Mouse (Mus musculus) heart, postnatal 0 days (tissue): ENCODE results near the gene Snhg11. TPM values are rescaled to one million over a fixed set of nuclear protein-coding genes. Genes with fewer than 3 reads are reported as not detected.
A peak's percentile ranks its signal among the peaks of the same experiment; 100 is the strongest.

Source experiments
- ATAC-seq: fragments of 200-750 bp; cut with Nextera tagmentation; 2 replicates; pipeline ENCODE4 v1.8.0; 2017; ENCODE audit warnings: low read depth, moderate number of reproducible peaks, moderate library complexity; ENCODE audit not compliant: insufficient read depth
- DNase-seq: peaks from one replicate; pipeline ENCODE4 v3.0.0-alpha.2; 2016; ENCODE audit warnings: low spot score
- H3K27ac ChIP-seq: fragments of 300-500 bp; sonication (generic); 2 replicates; pipeline ENCODE4 v1.5.1; 2014; ENCODE audit warnings: low read depth, mild to moderate bottlenecking
- H3K27me3 ChIP-seq: fragments of 300-500 bp; sonication (generic); 2 replicates; pipeline ENCODE4 v1.6.1; 2014; ENCODE audit warnings: low read length, mixed read lengths; ENCODE audit not compliant: control insufficient read depth, insufficient read depth
- H3K36me3 ChIP-seq: fragments of 300-500 bp; sonication (generic); replicated peaks from 2 replicates; pipeline ENCODE4 v1.6.1; 2014; ENCODE audit warnings: low read length, mixed read lengths; ENCODE audit not compliant: control insufficient read depth, insufficient read depth
- H3K4me1 ChIP-seq: fragments of 300-500 bp; sonication (generic); 2 replicates; pipeline ENCODE4 v1.6.1; 2014; ENCODE audit warnings: antibody characterized with exemption; ENCODE audit not compliant: control insufficient read depth, insufficient read depth
- H3K4me2 ChIP-seq: fragments of 300-500 bp; sonication (generic); 2 replicates; pipeline ENCODE4 v1.6.1; 2014; ENCODE audit warnings: low read depth, mild to moderate bottlenecking, low read length, moderate library complexity
- H3K4me3 ChIP-seq: fragments of 300-500 bp; sonication (generic); 2 replicates; pipeline ENCODE4 v1.5.1; 2014; ENCODE audit warnings: low read depth, low read length
- H3K9ac ChIP-seq: fragments of 300-500 bp; sonication (generic); replicated peaks from 2 replicates; pipeline ENCODE4 v1.6.1; 2014; ENCODE audit warnings: low read depth, low read length, mixed read lengths
- H3K9me3 ChIP-seq: fragments of 300-500 bp; sonication (generic); replicated peaks from 2 replicates; pipeline ENCODE4 v1.6.1; 2016; ENCODE audit warnings: low read length; ENCODE audit not compliant: control insufficient read depth
- CTCF ChIP-seq: IDR thresholded peaks from 2 replicates; pipeline ENCODE4 v1.5.1; 2016; ENCODE audit warnings: antibody characterized with exemption, control low read depth, low read depth
- EP300 ChIP-seq: IDR thresholded peaks from 2 replicates; pipeline ENCODE4 v1.6.1; 2016; ENCODE audit warnings: antibody characterized with exemption, low read depth
- WGBS: fragments of 180-500 bp; shearing (Covaris S2); extraction: QIAGEN DNeasy Blood & Tissue Kit; methylation state at CpG from one replicate; pipeline ENCODE4 v1.1.7; 2014; 5-methylcytosine and 5-hydroxymethylcytosine counted together
- polyA plus RNA-seq: library from polyadenylated mRNA; unstranded; fragments of >200 nt; fragmentation: Nextera tagmentation; extraction: Ambion mirVana; gene quantifications from 2 replicates; pipeline ENCODE4 v1.2.1, GENCODE M21; 2015
- total RNA-seq: library from RNA; depleted of rRNA; stranded (reverse); fragments of >200 nt; gene quantifications from 2 replicates; pipeline ENCODE4 v1.2.3, GENCODE M21; 2014; ENCODE audit warnings: low replicate concordance; rRNA removed

Snhg11 gene
- total and polyA plus RNA-seq, 2 experiments from 2014 or later: 0.18 to 0.76 TPM

GRCm38 (mm10) chr2:158409595-158410021 lies 34.2 kb downstream of the Snhg11 start, which contains the start of gene Ralgapb:
Ralgapb (plus strand) TSS chr2:158409848.
- DNase-seq (peak; percentile 98), ATAC-seq (peak; percentile 91)
- Histone ChIP-seq H3K36me3 (no peaks in the 10 kb centered on the region), H3K27ac (peak within 1 kb of the TSS; percentile 86), H3K4me3 (peak within 1 kb of the TSS; percentile 93), H3K9me3 (no peaks in the 10 kb centered on the region), H3K4me2 (peak within 1 kb of the TSS; percentile 86), H3K4me1 (peaks cover 17% of the 10 kb centered on the region; the same call in 1 of the 2 replicates), H3K9ac (peak within 1 kb of the TSS; percentile 90), H3K27me3 (no peaks in the 10 kb centered on the region)
- under 1% methylated on average over 39 of the region's 46 CpGs for WGBS
- TF ChIP-seq CTCF (peak; percentile 52), EP300 (no peak)

- ATAC-seq (peak; percentile 26), DNase-seq (peak; percentile 7)
- Histone ChIP-seq H3K4me3 (peak overlapping the region; percentile 93), H3K27ac (peak overlapping the region; percentile 86), H3K4me2 (peak overlapping the region; percentile 86), H3K36me3 (no peaks in the 10 kb centered on the region), H3K4me1 (peaks cover 21% of the 10 kb centered on the region; the same call in 1 of the 2 replicates), H3K27me3 (no peaks in the 10 kb centered on the region), H3K9me3 (no peaks in the 10 kb centered on the region), H3K9ac (peak overlapping the region; percentile 90)
- TF ChIP-seq CTCF (no peak), EP300 (no peak)
- WGBS: 2% methylated on average over 50 of the region's 67 CpGs
Observed at GRCm38 (mm10) chr2:158410022-158411014, 34.9 kb downstream of the Snhg11 start.

- 40% methylated on average over 2 of the region's 2 CpGs for WGBS
- H3K9ac ChIP-seq: no peak overlapping the region
- no peaks in the 10 kb centered on the region for H3K36me3 ChIP-seq
Observed at GRCm38 (mm10) chr2:158413240-158413639, 37.8 kb downstream of the Snhg11 start.

GRCm38 (mm10) chr2:158415826-158416225 lies 40.4 kb downstream of the Snhg11 start:
- Histone ChIP-seq H3K9me3 (no peaks in the 10 kb centered on the region), H3K4me1 (peaks cover 16% of the 10 kb centered on the region; the same call in 1 of the 2 replicates), H3K27ac (no peak overlapping the region), H3K4me2 (no peak overlapping the region), H3K4me3 (no peak overlapping the region), H3K9ac (no peak overlapping the region), H3K27me3 (no peaks in the 10 kb centered on the region), H3K36me3 (no peaks in the 10 kb centered on the region)
- 86% methylated on average over 1 of the region's 1 CpGs for WGBS
- TF ChIP-seq CTCF (no peak), EP300 (no peak)
- no peak for ATAC-seq
- no peak for DNase-seq

More at GRCm38 (mm10) chr2:158413240-158413639, 37.8 kb downstream of the Snhg11 start:
- TF ChIP-seq EP300 (no peak), CTCF (no peak)
- Histone ChIP-seq H3K4me1 (peaks cover 23% of the 10 kb centered on the region; the same call in 1 of the 2 replicates), H3K4me2 (no peak overlapping the region), H3K27me3 (no peaks in the 10 kb centered on the region), H3K27ac (no peak overlapping the region), H3K9me3 (no peaks in the 10 kb centered on the region), H3K4me3 (no peak overlapping the region)
- DNase-seq: no peak
- no peak for ATAC-seq

- DNase-seq (no peak), ATAC-seq (no peak)
- Histone ChIP-seq H3K4me3 (no peak overlapping the region), H3K27ac (no peak overlapping the region), H3K9ac (no peak overlapping the region), H3K36me3 (peaks cover 13% of the 10 kb centered on the region; the same call in 1 of the 2 replicates), H3K4me1 (peaks cover 9% of the 10 kb centered on the region; the same call in 1 of the 2 replicates), H3K27me3 (no peaks in the 10 kb centered on the region), H3K9me3 (no peaks in the 10 kb centered on the region), H3K4me2 (no peak overlapping the region)
- 93% methylated on average over 1 of the region's 1 CpGs for WGBS
- TF ChIP-seq EP300 (no peak), CTCF (no peak)
Observed at GRCm38 (mm10) chr2:158418663-158419062, 43.2 kb downstream of the Snhg11 start.

Other genes with a start within 250 kb of the Snhg11 start
- gene Tgm2, start 229.2 kb upstream of the Snhg11 start, total RNA-seq: 445 and 622 TPM in 2 replicates
- 136 and 155 TPM in 2 replicates for gene Tgm2, start 229.2 kb upstream of the Snhg11 start, polyA plus RNA-seq
- gene D630003M21Rik, start 146.4 kb upstream of the Snhg11 start, total RNA-seq: 2.0 and 2.4 TPM in 2 replicates
- gene D630003M21Rik, start 146.4 kb upstream of the Snhg11 start, polyA plus RNA-seq: 2.1 and 2.5 TPM in 2 replicates
- not detected in 2 replicates for gene Bpi, start 117.5 kb upstream of the Snhg11 start, total RNA-seq
- gene Bpi, start 117.5 kb upstream of the Snhg11 start, polyA plus RNA-seq: not detected in 2 replicates
- 14.0 and 22.4 TPM in 2 replicates for gene Lbp, start 69.1 kb upstream of the Snhg11 start, total RNA-seq
- gene Lbp, start 69.1 kb upstream of the Snhg11 start, polyA plus RNA-seq: 12.8 and 15.6 TPM in 2 replicates
- 22.9 and 23.8 TPM in 2 replicates for gene Ralgapb, start 34.2 kb downstream of the Snhg11 start, total RNA-seq
- gene Ralgapb, start 34.2 kb downstream of the Snhg11 start, polyA plus RNA-seq: 5.9 and 7.1 TPM in 2 replicates
- not detected in 2 replicates for gene Adig, start 127.0 kb downstream of the Snhg11 start, total RNA-seq
- not detected in 2 replicates for gene Adig, start 127.0 kb downstream of the Snhg11 start, polyA plus RNA-seq
- gene Arhgap40, start 137.2 kb downstream of the Snhg11 start, total RNA-seq: 0.42 and 0.73 TPM in 2 replicates
- gene Arhgap40, start 137.2 kb downstream of the Snhg11 start, polyA plus RNA-seq: not detected in 2 replicates
- not detected in 2 replicates for gene Slc32a1, start 235.1 kb downstream of the Snhg11 start, total RNA-seq
- not detected in 2 replicates for gene Slc32a1, start 235.1 kb downstream of the Snhg11 start, polyA plus RNA-seq
- 9.6 and 10.8 TPM in 2 replicates for gene Actr5, start 249.2 kb downstream of the Snhg11 start, total RNA-seq
- 2.9 and 3.8 TPM in 2 replicates for gene Actr5, start 249.2 kb downstream of the Snhg11 start, polyA plus RNA-seq